Mouse (Mus musculus) C2C12 (cell line): Measurements from ENCODE around the gene Cacna1g.

Experiments
- CEBPB ChIP-seq: IDR thresholded peaks from one replicate; pipeline ENCODE4 v1.6.1; 2011; ENCODE audit warnings: low read depth, mild to moderate bottlenecking, control low read depth, moderate library complexity
- CTCF ChIP-seq: IDR thresholded peaks from one replicate; pipeline ENCODE4 v1.5.1; 2011; ENCODE audit not compliant: control insufficient read depth, insufficient read depth, insufficient read length
- MAX ChIP-seq: IDR thresholded peaks from one replicate; pipeline ENCODE4 v1.6.1; 2011; ENCODE audit warnings: mild to moderate bottlenecking, control low read depth
- USF1 ChIP-seq: IDR thresholded peaks from one replicate; pipeline ENCODE4 v1.6.1; 2011; ENCODE audit warnings: low read depth, mild to moderate bottlenecking, control low read depth, moderate library complexity

DNA sequence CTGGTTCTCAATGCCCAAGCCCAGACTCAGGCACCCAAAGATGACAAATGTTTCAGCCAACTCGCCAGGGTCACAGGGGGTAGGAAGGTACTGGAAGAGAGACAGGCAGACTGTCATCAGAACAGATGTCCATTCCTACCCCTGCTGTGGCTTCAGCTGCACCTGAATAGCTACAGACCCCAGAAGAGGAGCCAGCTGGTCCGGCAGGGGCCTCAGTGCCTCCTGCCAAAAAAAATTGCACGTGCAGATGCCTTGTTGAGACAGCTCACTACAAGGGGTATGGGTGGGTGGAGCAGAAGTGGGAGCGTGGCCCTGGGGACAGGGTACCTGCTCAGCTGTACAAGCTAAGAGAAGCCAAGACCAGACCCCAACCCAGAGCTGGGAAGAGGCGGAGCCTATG, 50.1 kb downstream of the Cacna1g start:
- TF ChIP-seq MAX (no peak), CTCF (no peak), USF1 (no peak), CEBPB (no peak)
